Mouse (Mus musculus): ENCODE measurements around the gene Max. TPM values are rescaled to one million over a fixed set of nuclear protein-coding genes. Genes with fewer than 3 reads are reported as not detected.

The Max gene
- 102 and 115 TPM in 2 replicates for total RNA-seq (2017)

DNA sequence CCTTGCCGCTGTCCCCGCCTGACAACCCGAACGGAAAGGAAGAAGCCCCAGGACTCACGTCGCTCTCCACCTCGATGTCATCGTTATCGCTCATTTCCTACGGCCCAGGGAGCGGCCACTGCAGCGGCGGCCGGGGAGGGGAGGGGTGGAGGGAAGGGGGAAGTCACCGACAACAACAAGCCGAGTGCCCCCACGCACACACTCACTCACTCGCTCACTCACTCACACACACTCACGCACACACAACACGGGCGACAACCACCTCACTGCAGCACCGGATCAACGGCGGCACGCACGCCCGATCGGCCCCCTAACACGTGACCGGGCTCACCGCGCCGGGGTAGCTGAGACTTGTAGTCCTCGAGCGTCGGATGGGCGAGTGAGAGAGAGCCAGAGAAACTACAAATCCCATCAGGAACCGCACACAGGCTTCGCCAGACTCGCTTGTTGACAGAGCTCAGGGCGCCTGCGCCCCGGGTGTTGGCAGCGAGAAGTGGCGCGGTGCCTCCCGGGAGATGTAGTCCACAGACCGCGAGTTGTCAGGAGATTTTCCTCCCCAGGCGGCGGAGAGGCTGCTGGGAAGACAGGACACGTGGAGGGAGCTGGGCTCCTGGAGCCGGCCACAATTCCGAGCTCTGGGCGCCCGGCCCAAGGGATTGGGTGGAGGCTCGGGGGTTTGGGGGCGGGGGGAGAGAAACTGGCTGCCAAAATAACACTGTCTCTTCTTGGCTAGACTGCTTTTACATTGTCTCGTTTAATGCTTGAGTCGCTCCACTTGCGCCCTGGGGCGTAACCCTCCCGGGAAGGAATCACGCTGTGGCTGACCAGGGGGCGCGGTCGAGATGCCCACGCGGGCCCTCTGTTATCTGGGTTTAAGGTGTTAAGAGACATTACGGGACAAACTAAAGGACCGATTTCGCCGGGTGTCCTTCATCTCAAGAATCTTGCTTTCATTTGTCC is at the start of gene Max:
TSS of gene Max (minus strand) at position 270 of the 960 bp plus-strand sequence.
- peak; percentile 95 for ATAC-seq (replicated peaks in 1 of 2; ENCODE audit: insufficient read depth in 1 of 2, low FRiP score in 2 of 2, low TSS enrichment in 1 of 2, low read depth in 1 of 2, poor library complexity in 2 of 2, severe bottlenecking in 2 of 2)

DNA sequence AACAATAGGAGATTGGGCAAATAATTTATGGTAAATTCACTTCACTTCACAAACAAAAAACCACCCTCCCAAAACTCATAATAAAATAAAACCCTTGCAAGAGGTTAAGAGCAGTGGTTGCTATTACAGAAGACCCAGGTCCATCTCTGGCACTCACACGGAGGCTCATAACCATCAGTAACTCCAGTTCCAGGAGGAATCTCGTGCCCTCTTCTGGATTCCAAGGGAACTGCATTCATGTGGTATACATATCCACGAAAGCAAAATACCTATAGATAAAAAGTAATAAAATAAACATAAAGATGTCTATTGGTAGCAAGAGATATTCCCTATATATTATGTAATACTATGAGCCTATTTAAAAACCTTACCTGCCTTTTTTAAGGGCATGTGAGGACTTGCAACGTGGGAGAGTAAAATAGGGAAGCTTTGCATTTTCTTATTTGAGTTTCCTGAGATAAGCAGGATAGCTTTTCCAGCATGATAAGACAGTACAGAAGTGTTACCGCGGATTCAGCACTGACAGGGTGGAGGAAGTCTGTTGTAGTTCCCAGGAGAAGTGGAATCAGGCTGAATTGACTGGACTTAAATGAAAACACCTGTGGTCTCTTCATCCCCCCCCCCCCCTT is 49.2 kb upstream of the Max start:
- no peak for ATAC-seq (replicated peaks in 1 of 2; ENCODE audit: insufficient read depth in 1 of 2, low FRiP score in 2 of 2, low TSS enrichment in 1 of 2, low read depth in 1 of 2, poor library complexity in 2 of 2, severe bottlenecking in 2 of 2)

DNA sequence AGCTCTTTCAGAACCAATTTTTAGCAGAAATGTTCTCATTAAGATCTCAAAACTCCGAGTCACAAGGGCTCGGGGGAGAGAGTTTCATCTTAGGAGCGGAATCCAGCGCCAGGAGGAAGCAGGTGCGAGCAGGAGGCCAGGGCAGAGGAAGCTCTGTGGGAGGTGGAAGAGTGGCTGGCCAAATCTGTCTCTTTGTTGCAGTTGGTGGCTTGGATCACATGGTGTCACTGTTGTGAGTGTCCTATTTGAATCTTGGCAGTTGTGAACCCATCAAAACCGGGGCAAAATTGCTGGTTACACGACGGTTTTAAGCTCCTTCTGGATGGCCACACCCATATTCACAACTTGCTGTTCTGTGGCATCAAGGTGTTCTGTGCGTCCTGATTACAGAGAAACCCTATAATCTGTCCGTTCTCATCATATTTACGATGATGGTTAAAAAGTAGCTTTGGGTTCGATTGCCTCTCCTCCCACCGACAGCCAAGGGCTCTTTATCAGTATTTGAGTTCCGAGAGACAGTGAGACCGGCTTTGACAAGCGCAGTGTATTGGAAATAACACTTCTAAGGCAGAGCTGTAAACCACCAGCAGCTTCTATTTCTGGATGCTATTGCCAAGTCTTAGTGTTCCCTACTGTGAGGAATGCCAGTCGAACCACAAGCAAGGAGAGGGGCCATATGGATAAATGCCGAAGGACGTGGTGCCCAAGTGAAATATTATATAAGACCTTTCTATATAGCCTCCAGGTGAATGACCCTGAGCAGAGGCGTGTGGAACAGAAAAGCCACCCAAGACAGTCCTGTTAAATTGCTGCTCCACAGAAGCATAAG is 47.4 kb upstream of the Max start:
- ATAC-seq (replicated peaks in 1 of 2; ENCODE audit: insufficient read depth in 1 of 2, low FRiP score in 2 of 2, low TSS enrichment in 1 of 2, low read depth in 1 of 2, poor library complexity in 2 of 2, severe bottlenecking in 2 of 2), result peak; percentile 88 to 90

DNA sequence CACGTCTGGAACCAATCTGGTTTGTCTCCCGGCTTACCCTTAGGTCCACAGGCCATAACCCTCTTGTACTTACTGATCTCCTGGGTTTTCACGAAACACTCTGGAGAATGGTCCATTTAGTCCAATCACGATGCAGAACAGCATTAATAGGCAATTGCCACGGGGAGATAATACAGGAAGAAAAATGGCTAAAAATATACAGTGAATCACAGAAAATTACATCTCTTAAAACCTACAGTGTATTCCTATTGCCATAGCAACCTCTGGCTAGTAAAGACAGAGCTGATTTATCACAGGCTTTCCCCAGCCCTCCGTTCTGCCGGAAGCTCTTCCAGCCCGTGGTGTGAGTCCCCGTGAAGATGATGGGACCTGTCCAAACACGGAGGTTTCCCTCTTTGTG is 42.9 kb upstream of the Max start:
- no peak for ATAC-seq (replicated peaks in 1 of 2; ENCODE audit: insufficient read depth in 1 of 2, low FRiP score in 2 of 2, low TSS enrichment in 1 of 2, low read depth in 1 of 2, poor library complexity in 2 of 2, severe bottlenecking in 2 of 2)

DNA sequence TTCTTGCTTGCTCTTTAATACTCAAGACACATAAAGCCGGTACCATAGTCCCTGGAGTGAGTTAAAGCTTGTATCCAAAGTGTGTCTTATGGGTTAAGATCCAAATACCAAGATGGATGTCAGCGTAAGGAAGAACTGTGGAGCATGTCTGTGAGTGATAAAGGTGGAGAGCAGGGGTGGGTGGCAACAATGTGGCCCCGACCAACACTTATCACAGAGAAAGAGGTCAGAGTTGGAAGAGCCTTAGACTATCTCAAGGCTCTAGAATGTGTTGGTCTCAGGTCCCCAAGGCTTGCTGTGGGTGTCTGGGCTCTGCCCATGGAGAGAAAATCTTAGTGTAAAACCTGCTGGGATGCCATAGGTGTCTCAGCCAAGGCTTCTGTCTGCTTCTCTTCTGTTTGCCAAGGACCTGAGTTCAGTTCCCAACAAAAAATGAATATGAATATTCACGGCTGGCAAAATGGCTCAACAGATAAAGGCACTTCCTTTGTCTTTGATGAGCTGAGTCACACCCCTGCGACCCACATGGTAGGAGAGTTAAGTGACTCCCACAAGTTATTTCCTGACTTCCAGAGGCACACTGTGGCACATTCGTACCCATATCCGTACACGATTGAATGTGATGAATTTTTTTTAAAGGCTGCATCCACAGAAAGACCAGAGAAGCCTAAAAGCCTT is 40.7 kb upstream of the Max start:
- ATAC-seq (replicated peaks in 1 of 2; ENCODE audit: insufficient read depth in 1 of 2, low FRiP score in 2 of 2, low TSS enrichment in 1 of 2, low read depth in 1 of 2, poor library complexity in 2 of 2, severe bottlenecking in 2 of 2), result no peak

DNA sequence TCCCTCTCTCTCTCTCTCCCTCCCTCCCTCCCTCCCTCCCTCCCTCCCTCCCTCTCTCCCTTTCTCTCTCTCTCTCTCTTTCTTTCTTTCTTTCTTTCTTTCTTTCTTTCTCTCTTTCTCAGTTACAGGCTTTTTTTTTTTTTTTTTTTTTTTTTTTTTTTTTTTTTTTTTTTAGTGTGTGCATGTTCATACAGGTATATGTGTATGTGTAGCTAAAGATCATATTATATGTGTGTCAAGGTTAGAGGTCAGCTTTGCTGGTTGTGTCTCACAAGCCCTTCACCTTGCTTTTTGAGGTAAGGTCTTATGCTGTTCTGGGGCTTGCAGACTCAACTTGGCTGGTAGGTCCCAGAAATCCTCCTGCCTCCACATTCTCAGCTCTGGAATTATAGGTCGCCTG is 39.3 kb upstream of the Max start:
- no peak for ATAC-seq (replicated peaks in 1 of 2; ENCODE audit: insufficient read depth in 1 of 2, low FRiP score in 2 of 2, low TSS enrichment in 1 of 2, low read depth in 1 of 2, poor library complexity in 2 of 2, severe bottlenecking in 2 of 2)

DNA sequence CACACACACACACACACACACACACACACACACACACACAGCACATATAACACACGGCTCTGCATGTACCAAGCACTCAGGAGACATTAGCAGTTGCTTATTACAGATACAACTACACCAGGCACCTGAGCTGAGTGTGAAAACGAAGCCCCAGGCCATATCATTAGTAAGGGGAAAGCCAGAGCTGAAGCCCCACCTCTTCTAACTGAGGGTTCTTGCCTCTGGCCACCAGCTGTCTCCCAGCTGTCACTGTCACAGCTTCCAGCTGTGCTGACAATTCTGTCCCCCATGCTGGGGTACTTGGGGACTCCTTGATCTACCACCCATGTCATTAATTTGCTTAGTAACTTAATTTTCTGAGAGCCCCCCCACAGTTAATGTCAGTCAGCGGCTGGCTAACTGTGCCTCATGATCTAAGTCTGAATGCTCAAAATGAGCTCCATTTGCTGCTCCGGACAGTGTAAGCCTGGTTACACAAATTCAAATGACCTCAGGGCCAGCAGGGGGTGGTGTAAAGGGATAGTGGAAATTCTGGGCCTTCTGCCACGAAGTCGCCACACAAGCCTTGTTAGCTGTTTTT is 38.8 kb upstream of the Max start:
- no peak for ATAC-seq (replicated peaks in 1 of 2; ENCODE audit: insufficient read depth in 1 of 2, low FRiP score in 2 of 2, low TSS enrichment in 1 of 2, low read depth in 1 of 2, poor library complexity in 2 of 2, severe bottlenecking in 2 of 2)

DNA sequence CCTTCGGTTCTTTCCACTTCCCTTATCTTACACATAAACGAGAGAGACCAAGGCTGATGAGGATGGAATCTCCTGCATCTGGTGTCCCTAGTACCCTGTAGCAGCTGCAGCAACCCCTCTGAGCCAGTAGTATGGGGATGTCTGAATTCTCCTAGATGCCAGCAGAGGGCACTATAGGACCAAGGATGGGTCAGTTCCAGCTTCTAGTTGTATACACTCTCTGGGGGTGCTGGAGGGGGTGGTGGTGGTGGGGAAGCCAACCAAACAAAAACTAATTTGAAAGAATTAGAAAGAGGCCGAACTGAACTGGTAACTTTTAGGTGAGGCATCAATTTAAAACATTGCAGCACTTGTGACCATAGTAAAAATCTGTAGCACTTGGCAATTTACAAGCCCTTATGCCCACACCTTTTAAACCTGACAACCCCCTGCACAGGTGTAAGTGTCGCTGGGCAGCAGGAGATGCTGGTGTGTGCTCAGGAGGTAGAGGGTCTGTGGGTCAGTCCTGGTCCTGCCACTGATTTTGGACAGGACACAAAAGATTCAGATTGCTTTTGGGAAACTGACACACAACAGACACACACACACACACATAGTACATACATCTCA is 38.2 kb upstream of the Max start:
- ATAC-seq (replicated peaks in 1 of 2; ENCODE audit: insufficient read depth in 1 of 2, low FRiP score in 2 of 2, low TSS enrichment in 1 of 2, low read depth in 1 of 2, poor library complexity in 2 of 2, severe bottlenecking in 2 of 2), result peak; percentile 68 to 71; a peak in 3 of 4 replicates

DNA sequence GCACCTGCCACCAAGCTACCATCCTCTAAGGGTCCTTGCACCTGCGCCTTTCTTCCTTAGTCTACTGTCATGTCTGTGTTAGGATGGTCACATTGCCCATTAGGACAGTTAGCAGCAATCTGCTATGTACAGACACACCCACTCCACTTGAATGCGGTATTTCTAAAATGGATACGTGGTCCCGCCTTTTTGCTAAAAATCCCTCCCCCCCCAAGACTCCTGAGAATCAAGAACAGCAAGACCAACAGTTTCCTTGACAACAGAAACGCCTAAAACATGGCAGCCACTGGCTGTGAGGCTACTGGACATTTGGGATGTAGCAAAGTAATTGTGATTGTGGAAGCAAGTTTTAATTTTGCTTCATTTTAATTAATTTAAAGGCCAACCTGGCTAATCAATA is 32.8 kb upstream of the Max start:
- no peak for ATAC-seq (replicated peaks in 1 of 2; ENCODE audit: insufficient read depth in 1 of 2, low FRiP score in 2 of 2, low TSS enrichment in 1 of 2, low read depth in 1 of 2, poor library complexity in 2 of 2, severe bottlenecking in 2 of 2)

DNA sequence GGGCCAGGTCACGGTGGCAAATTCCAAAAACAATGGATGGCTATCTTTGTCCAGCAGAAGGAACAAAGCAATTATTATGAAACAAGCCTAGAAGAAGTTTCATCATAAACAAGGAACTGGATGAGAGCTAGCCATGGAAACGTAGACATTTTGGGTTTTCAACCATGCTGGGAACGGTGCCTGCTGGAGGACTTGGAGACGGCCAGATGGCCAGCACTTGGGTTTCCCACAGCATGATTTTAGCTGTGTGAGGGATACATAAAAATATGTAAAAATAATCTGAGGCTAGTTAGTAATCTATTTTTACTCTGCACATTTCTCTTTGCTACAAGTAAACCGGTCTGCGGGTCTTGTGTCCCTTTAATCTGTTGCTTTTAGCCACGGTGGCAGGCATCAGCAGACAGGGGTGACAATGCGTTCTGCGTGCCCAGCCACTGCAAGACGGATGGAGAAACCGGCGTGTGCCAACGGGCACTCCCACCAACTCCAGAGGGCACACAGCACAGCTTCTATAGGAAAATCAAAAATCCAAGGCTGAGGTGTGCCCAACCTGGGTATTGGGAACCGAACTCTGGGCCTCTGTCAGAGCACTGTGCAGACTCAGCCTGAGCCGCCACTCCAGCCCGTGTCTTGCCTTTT is 31.0 kb upstream of the Max start:
- ATAC-seq (replicated peaks in 1 of 2; ENCODE audit: insufficient read depth in 1 of 2, low FRiP score in 2 of 2, low TSS enrichment in 1 of 2, low read depth in 1 of 2, poor library complexity in 2 of 2, severe bottlenecking in 2 of 2), result no peak

DNA sequence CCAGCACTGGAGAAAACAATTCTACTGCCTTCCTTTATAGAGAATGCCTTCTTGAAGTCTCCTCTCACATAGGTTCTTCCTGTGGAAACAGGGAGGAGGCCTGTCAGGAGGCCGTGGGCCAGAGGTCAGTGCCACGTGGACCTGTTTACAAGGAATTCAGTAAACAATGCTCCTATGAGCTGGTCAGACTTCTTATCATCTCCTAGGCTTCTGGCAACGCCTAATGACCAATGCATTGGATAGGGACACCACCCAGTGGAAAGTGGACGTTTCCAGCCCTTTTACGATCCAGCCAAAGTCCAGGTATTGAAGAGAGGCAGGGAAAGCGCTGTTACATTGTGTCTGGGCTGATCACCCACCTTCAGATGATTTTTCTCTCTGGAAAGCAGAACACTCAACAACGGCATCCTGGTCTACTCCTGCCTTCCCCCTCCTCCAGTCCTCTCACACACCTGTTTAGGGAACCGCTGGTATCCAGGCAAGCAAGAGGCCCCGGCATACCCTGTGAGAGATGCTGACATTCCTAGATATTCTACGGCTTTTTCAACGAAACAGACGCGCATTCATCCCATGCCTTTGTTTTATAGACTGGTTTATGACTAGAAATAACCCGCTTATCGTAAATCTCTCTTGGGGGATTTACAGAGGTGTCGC is 20.9 kb upstream of the Max start:
- no peak for ATAC-seq (replicated peaks in 1 of 2; ENCODE audit: insufficient read depth in 1 of 2, low FRiP score in 2 of 2, low TSS enrichment in 1 of 2, low read depth in 1 of 2, poor library complexity in 2 of 2, severe bottlenecking in 2 of 2)

DNA sequence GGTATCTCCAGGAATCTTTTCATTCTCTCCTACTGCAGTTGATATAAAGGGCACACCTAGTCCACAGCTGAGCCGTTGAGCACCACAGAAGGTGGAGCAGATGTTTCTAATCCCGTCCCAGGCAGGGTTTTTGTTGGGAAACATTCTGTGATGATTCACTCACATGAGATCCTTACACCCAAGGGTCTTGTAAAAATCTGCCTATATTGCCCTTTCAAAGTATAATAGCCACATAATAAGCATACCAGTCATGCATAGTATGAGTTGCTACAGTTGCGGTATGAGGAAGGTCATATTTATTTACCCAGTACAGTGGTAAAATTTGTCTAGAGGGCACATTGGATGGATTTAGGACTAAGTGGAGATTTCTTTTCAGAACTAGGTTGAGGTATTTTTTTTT is 17.5 kb upstream of the Max start:
- no peak for ATAC-seq (replicated peaks in 1 of 2; ENCODE audit: insufficient read depth in 1 of 2, low FRiP score in 2 of 2, low TSS enrichment in 1 of 2, low read depth in 1 of 2, poor library complexity in 2 of 2, severe bottlenecking in 2 of 2)

DNA sequence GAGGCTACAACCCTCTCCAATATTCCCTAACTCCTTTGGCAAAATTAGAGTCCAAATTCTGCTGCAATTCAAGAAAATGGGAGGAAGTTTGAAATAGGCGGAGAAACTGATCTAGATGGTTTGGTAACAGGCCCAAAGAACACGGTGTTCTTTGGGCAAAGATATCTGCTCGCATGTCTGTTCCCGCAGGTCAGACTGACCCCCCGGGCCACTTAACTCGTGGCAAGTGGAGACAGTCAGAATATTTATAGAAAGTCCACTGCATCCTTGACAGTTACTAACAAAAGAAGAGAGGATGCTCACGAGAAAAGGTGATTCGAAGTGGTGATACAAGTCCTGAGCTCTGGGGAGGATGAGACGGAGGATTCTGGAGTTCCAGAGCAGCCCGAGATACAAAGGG is 10.7 kb upstream of the Max start:
- ATAC-seq (replicated peaks in 1 of 2; ENCODE audit: insufficient read depth in 1 of 2, low FRiP score in 2 of 2, low TSS enrichment in 1 of 2, low read depth in 1 of 2, poor library complexity in 2 of 2, severe bottlenecking in 2 of 2), result no peak

DNA sequence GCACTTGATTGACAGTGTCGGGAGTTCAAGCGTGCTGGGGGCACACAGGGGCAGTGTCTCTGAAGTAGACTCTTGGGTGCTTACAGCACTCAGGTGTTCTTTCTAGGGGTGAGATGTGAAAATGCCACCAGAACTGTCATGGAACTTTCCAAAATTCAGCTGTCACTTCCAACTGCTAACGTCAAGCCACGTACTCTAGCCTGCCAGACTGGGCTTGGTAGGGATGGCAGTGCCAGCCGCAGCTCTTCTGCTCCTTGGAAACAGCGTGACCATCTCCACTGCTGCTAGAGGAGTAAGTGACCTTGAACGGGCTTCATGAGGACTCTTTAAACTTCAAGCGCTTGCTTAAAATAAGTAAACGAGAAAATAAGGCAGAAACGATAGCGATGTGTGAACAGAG is 10.2 kb upstream of the Max start:
- no peak for ATAC-seq (replicated peaks in 1 of 2; ENCODE audit: insufficient read depth in 1 of 2, low FRiP score in 2 of 2, low TSS enrichment in 1 of 2, low read depth in 1 of 2, poor library complexity in 2 of 2, severe bottlenecking in 2 of 2)

DNA sequence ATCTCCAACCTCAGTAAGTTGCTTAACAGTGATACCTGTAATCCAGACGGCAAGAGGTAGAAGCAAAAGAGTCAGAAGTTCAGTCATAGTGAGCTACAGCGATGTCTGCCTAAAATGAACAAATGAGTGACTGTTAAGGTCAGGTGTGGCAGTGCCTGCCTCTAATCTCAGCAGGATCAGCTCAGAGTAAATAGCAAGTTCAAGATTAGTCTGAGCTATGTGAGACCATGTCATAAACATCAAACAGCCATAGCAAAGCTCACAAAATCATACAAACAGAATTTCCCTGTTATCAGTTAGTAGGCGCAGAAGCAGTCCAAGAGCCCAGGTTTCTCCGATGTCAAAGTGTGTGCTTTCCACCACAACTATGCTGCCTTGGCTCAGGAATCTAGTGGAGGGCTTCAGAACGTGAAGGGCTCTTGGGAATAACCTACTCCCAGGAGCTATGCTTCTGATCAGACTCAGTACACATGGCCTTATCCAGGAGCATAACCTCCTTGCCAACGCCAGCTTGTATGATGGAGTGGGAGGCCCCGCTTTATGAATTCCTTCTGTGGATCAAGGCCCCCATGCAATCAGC is 9.7 kb upstream of the Max start:
- no peak for ATAC-seq (replicated peaks in 1 of 2; ENCODE audit: insufficient read depth in 1 of 2, low FRiP score in 2 of 2, low TSS enrichment in 1 of 2, low read depth in 1 of 2, poor library complexity in 2 of 2, severe bottlenecking in 2 of 2)

DNA sequence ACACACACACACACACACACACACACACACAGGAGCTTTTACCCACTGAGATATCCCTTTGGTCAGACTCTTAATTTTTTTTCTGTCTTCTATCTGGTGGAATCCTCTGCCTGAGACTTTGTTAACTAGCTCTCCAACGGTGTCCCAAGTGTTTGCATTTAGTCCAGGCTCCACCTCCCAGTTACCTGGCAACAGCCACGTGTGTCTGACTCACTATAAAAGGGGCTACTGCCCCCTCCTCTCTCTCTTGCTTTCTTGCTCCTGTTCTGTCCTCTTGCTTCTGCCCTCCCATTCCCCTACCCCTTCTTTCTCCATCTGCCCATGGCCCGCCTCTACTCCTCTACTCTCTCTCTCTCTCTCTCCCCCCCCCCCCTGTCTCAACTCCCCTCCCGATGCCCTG is 3.9 kb upstream of the Max start:
- no peak for ATAC-seq (replicated peaks in 1 of 2; ENCODE audit: insufficient read depth in 1 of 2, low FRiP score in 2 of 2, low TSS enrichment in 1 of 2, low read depth in 1 of 2, poor library complexity in 2 of 2, severe bottlenecking in 2 of 2)
